Mouse (Mus musculus) liver, embryonic 15.5 days (tissue): ENCODE measurements around the gene Syne3. TPM values are rescaled to one million over a fixed set of nuclear protein-coding genes. Genes with fewer than 3 reads are reported as not detected.

Source experiments
- ATAC-seq: fragments of 200-750 bp; cut with Nextera tagmentation; 2 replicates; pipeline ENCODE4 v1.8.0; 2017; ENCODE audit warnings: moderate number of reproducible peaks, mild to moderate bottlenecking, moderate library complexity; ENCODE audit not compliant: insufficient read depth
- H3K27ac ChIP-seq: fragments of 300-500 bp; sonication (generic); replicated peaks from 2 replicates; pipeline ENCODE4 v1.5.1; 2015; ENCODE audit warnings: mild to moderate bottlenecking, inconsistent platforms
- H3K27me3 ChIP-seq: fragments of 300-500 bp; sonication (generic); 2 replicates; pipeline ENCODE4 v1.6.1; 2015; ENCODE audit warnings: mild to moderate bottlenecking, inconsistent platforms
- H3K36me3 ChIP-seq: fragments of 300-500 bp; sonication (generic); replicated peaks from 2 replicates; pipeline ENCODE4 v1.6.1; 2015; ENCODE audit warnings: moderate library complexity, mild to moderate bottlenecking, inconsistent platforms
- H3K4me1 ChIP-seq: fragments of 300-500 bp; sonication (generic); replicated peaks from 2 replicates; pipeline ENCODE4 v1.6.1; 2015; ENCODE audit warnings: inconsistent platforms
- H3K4me2 ChIP-seq: fragments of 300-500 bp; sonication (generic); 2 replicates; pipeline ENCODE4 v1.6.1; 2015; ENCODE audit warnings: moderate library complexity, mild to moderate bottlenecking, inconsistent platforms
- H3K4me3 ChIP-seq: fragments of 300-500 bp; sonication (generic); replicated peaks from 2 replicates; pipeline ENCODE4 v1.5.1; 2015; ENCODE audit warnings: mild to moderate bottlenecking, inconsistent platforms
- H3K9ac ChIP-seq: fragments of 300-500 bp; sonication (generic); 2 replicates; pipeline ENCODE4 v1.6.1; 2015; ENCODE audit warnings: moderate library complexity, mild to moderate bottlenecking, inconsistent platforms
- H3K9me3 ChIP-seq: fragments of 300-500 bp; sonication (generic); replicated peaks from 2 replicates; pipeline ENCODE4 v1.6.1; 2016; ENCODE audit warnings: inconsistent platforms
- WGBS: fragments of 180-500 bp; shearing (Covaris S2); methylation state at CpG from one replicate; pipeline ENCODE4 v1.1.7; 2015; ENCODE audit warnings: mixed read lengths; ENCODE audit not compliant: insufficient replicate concordance; 5-methylcytosine and 5-hydroxymethylcytosine counted together
- microRNA-seq: library from miRNA; unstranded; fragments of <30 nt; microRNA quantifications from one replicate; pipeline ENCODE4, GENCODE M21; 2016
- polyA plus RNA-seq: library from polyadenylated mRNA; unstranded; fragments of >200 nt; fragmentation: Nextera tagmentation; extraction: Ambion mirVana; gene quantifications from 2 replicates; pipeline ENCODE4 v1.2.1, GENCODE M21; 2015

Syne3 gene
- polyA plus RNA-seq, 1 experiment from 2014 or later = 3.0 TPM

- ATAC-seq = no peak
- no peaks in the 10 kb centered on the region for H3K36me3 ChIP-seq
- no peaks in the 10 kb centered on the region for H3K9me3 ChIP-seq
- H3K4me1 ChIP-seq = no peaks in the 10 kb centered on the region
- no peak overlapping the region for H3K9ac ChIP-seq
- no peak overlapping the region for H3K4me2 ChIP-seq
- H3K4me3 ChIP-seq = no peak overlapping the region
- H3K27me3 ChIP-seq = no peaks in the 10 kb centered on the region
- 45% methylated on average over 5 of the region's 5 CpGs for WGBS
- no peak overlapping the region for H3K27ac ChIP-seq
Observed at GRCm38 (mm10) chr12:104882533-104882932, 127.1 kb downstream of the Syne3 start.

- Histone ChIP-seq H3K4me1 (no peaks in the 10 kb centered on the region), H3K27me3 (no peaks in the 10 kb centered on the region), H3K27ac (no peak overlapping the region), H3K4me2 (no peak overlapping the region), H3K36me3 (no peaks in the 10 kb centered on the region), H3K4me3 (no peak overlapping the region), H3K9ac (no peak overlapping the region), H3K9me3 (no peaks in the 10 kb centered on the region)
- WGBS = 53% methylated on average over 2 of the region's 2 CpGs
- ATAC-seq = no peak
Observed at GRCm38 (mm10) chr12:104882061-104882460, 127.5 kb downstream of the Syne3 start.

GRCm38 (mm10) chr12:104881518-104882060 lies 128.0 kb downstream of the Syne3 start:
- H3K4me3 ChIP-seq = no peak overlapping the region
- WGBS = 57% methylated on average over 4 of the region's 4 CpGs
- ATAC-seq = no peak; the same call in 1 of the 2 replicates
- no peaks in the 10 kb centered on the region for H3K4me1 ChIP-seq
- no peak overlapping the region for H3K9ac ChIP-seq
- no peaks in the 10 kb centered on the region for H3K36me3 ChIP-seq
- H3K27me3 ChIP-seq = no peaks in the 10 kb centered on the region
- no peak overlapping the region for H3K4me2 ChIP-seq
- no peak overlapping the region for H3K27ac ChIP-seq
- H3K9me3 ChIP-seq = no peaks in the 10 kb centered on the region

DNA sequence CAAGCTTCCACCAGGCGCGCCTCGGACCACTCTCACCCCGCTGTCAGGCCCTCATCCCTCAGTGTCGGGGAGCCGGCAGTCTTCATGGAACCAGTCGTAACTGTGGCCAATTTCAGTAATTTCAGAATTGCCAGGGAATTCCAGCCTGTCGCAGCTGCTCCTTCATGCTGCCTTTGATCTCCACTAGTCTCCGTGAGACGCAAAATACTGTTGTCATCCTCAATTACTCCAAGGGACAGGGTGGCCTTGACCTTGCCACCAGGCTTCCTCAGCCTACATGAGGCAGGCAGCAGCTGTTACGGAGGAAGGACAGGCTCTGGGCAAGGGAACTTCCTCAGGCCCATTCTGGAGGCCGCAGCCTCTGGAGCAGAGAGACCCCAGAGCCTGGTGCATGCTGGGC lies 129.2 kb downstream of the Syne3 start:
- no peaks in the 10 kb centered on the region for H3K36me3 ChIP-seq
- no peak for ATAC-seq
- H3K27me3 ChIP-seq = no peaks in the 10 kb centered on the region
- H3K4me1 ChIP-seq = no peaks in the 10 kb centered on the region
- H3K4me3 ChIP-seq = no peak overlapping the region
- no peak overlapping the region for H3K9ac ChIP-seq
- no peaks in the 10 kb centered on the region for H3K9me3 ChIP-seq
- no peak overlapping the region for H3K27ac ChIP-seq
- no peak overlapping the region for H3K4me2 ChIP-seq
- 68% methylated on average over 12 of the region's 12 CpGs for WGBS

Small RNAs within 50 kb of the gene (microRNA-seq; reads per million reads assigned to microRNA genes)
- gene Mir3069 = 3.6 reads per million, percentile 9 among the genes with 10 or more reads in this experiment

Other genes starting within 250 kb of the Syne3 start
- gene Clmn, start 144.7 kb downstream of the Syne3 start, polyA plus RNA-seq = 0.47 and 0.71 TPM in 2 replicates
- gene Glrx5, start 22.9 kb upstream of the Syne3 start, polyA plus RNA-seq = 496 and 514 TPM in 2 replicates
- gene Tcl1b2, start 136.2 kb upstream of the Syne3 start, polyA plus RNA-seq = not detected in 2 replicates
- not detected in 2 replicates for gene Tcl1b1, start 149.9 kb upstream of the Syne3 start, polyA plus RNA-seq
- gene Tcl1b5, start 166.5 kb upstream of the Syne3 start, polyA plus RNA-seq = not detected in 2 replicates
- gene Tcl1b3, start 181.2 kb upstream of the Syne3 start, polyA plus RNA-seq = not detected in 2 replicates
- not detected in 2 replicates for gene Tcl1b4, start 192.1 kb upstream of the Syne3 start, polyA plus RNA-seq
- gene Tcl1, start 213.0 kb upstream of the Syne3 start, polyA plus RNA-seq = not detected in 2 replicates